Mouse (Mus musculus): ENCODE data around the gene Olfr694. TPM values are rescaled to one million over a fixed set of nuclear protein-coding genes. Genes with fewer than 3 reads are reported as not detected.

The Olfr694 gene
- polyA plus RNA-seq, 1 experiment from 2014 or later, result not detected

DNA sequence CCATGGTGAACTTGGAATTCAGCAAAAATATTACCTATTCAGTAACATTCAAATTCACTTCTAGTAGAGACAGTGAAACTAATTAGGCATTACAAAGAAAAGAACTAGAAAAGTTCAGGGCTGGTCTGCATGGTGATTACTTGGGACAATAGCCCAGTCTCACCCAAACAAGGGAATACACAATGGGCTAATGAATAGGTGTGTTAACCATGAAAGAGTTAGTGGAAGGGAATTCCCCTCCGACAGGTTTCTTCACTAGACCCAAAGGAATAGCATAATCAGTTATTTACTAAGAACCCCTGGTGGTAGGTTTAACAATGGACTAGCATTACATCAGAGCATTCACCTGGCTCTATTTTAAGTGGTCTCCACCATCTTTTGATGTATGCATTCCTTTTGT, 46.4 kb downstream of the Olfr694 start:
- WGBS, result 76% methylated on average over 1 of the region's 1 CpGs
- no peaks in the 10 kb centered on the region for H3K4me1 ChIP-seq (replicated peaks; ENCODE audit: insufficient read depth, low read length)

DNA sequence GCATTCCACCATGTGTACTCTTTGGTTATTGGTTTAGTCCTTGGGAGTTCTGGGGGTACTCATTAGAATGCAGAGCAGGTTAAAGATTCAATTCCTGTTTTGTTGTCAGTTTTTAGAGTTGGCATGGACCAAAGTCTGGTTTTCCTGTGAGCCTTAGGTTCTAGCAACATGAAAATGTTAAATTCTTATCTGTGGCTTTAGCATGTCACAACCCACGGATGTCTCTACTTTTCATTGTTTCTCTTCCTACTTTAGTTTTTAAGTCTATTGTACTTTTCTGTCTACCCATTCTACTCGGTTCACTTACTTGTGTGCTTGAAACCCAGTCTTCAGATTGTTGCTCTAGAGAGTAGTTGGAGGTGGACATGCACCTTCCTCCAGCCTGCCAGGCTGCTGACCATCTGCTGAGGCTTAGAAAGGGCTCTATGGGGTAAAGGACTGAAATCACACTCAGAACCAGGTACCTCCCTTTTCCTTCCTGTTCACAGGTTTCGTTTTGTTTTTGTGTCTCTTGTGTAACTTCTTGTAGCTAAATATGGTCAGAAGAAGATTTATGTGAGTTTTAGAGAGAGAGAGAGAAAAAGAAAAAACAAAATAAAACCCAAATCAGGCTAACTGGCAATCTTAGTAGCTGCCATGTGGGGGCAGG, 47.3 kb downstream of the Olfr694 start:
- no peaks in the 10 kb centered on the region for H3K36me3 ChIP-seq (ENCODE audit: insufficient read depth, low read length)
- no peak overlapping the region for H3K9ac ChIP-seq (ENCODE audit: low read depth, low read length)
- WGBS, result 64% methylated on average over 3 of the region's 3 CpGs
- H3K4me1 ChIP-seq (replicated peaks; ENCODE audit: insufficient read depth, low read length), result no peaks in the 10 kb centered on the region
- DNase-seq (ENCODE audit: low spot score) (no peak), ATAC-seq (replicated peaks; ENCODE audit: low FRiP score, low read depth) (no peak)
- no peaks in the 10 kb centered on the region for H3K9me3 ChIP-seq (replicated peaks; ENCODE audit: low read length)
- H3K4me2 ChIP-seq (ENCODE audit: low read length), result no peak overlapping the region
- no peak for TF ChIP-seq CTCF (IDR thresholded peaks at IDR 0.05; ENCODE audit: low read depth)
- no peak overlapping the region for H3K4me3 ChIP-seq (replicated peaks; ENCODE audit: low read depth, low read length)
- no peak overlapping the region for H3K27ac ChIP-seq
- no peaks in the 10 kb centered on the region for H3K27me3 ChIP-seq (ENCODE audit: insufficient read depth, low read length)

More for the DNA sequence above, 46.4 kb downstream of the Olfr694 start:
- Histone ChIP-seq H3K4me3 (replicated peaks; ENCODE audit: low read depth, low read length) (no peak overlapping the region), H3K27ac (no peak overlapping the region), H3K36me3 (ENCODE audit: insufficient read depth, low read length) (no peaks in the 10 kb centered on the region), H3K27me3 (ENCODE audit: insufficient read depth, low read length) (no peaks in the 10 kb centered on the region), H3K9ac (ENCODE audit: low read depth, low read length) (no peak overlapping the region), H3K4me2 (ENCODE audit: low read length) (no peak overlapping the region), H3K9me3 (replicated peaks; ENCODE audit: low read length) (no peaks in the 10 kb centered on the region)
- ATAC-seq (replicated peaks; ENCODE audit: low FRiP score, low read depth) (no peak), DNase-seq (ENCODE audit: low spot score) (no peak)
- TF ChIP-seq CTCF (IDR thresholded peaks at IDR 0.05; ENCODE audit: low read depth), result no peak

- 64% methylated on average over 1 of the region's 1 CpGs for WGBS
- no peak for TF ChIP-seq CTCF (IDR thresholded peaks at IDR 0.05; ENCODE audit: low read depth)
- Histone ChIP-seq H3K27ac (no peak overlapping the region), H3K4me2 (ENCODE audit: low read length) (no peak overlapping the region), H3K9ac (ENCODE audit: low read depth, low read length) (no peak overlapping the region), H3K27me3 (ENCODE audit: insufficient read depth, low read length) (no peaks in the 10 kb centered on the region), H3K4me1 (replicated peaks; ENCODE audit: insufficient read depth, low read length) (no peaks in the 10 kb centered on the region), H3K36me3 (ENCODE audit: insufficient read depth, low read length) (no peaks in the 10 kb centered on the region), H3K9me3 (replicated peaks; ENCODE audit: low read length) (no peaks in the 10 kb centered on the region), H3K4me3 (replicated peaks; ENCODE audit: low read depth, low read length) (no peak overlapping the region)
- ATAC-seq (replicated peaks; ENCODE audit: low FRiP score, low read depth), result no peak
- no peak for DNase-seq (ENCODE audit: low spot score)
Measured at GRCm38 (mm10) chr7:106640839-106641238, 50.8 kb downstream of the Olfr694 start.

- Histone ChIP-seq H3K9me3 (replicated peaks; ENCODE audit: low read length) (no peaks in the 10 kb centered on the region), H3K27me3 (ENCODE audit: insufficient read depth, low read length) (no peaks in the 10 kb centered on the region), H3K4me1 (replicated peaks; ENCODE audit: insufficient read depth, low read length) (no peaks in the 10 kb centered on the region), H3K27ac (no peak overlapping the region), H3K4me2 (ENCODE audit: low read length) (no peak overlapping the region), H3K36me3 (ENCODE audit: insufficient read depth, low read length) (no peaks in the 10 kb centered on the region), H3K9ac (ENCODE audit: low read depth, low read length) (no peak overlapping the region), H3K4me3 (replicated peaks; ENCODE audit: low read depth, low read length) (no peak overlapping the region)
- no peak for DNase-seq (ENCODE audit: low spot score)
- no peak for ATAC-seq (replicated peaks; ENCODE audit: low FRiP score, low read depth)
- no peak for TF ChIP-seq CTCF (IDR thresholded peaks at IDR 0.05; ENCODE audit: low read depth)
- 82% methylated on average over 4 of the region's 4 CpGs for WGBS
Measured at GRCm38 (mm10) chr7:106635560-106635959, 56.1 kb downstream of the Olfr694 start.

Other genes starting within 250 kb of the Olfr694 start
- gene Olfr693, start 11.2 kb downstream of the Olfr694 start, polyA plus RNA-seq (2015; fragmentation: Nextera tagmentation; extraction: Ambion mirVana), result not detected in 2 replicates
- gene Olfr695, start 24.6 kb upstream of the Olfr694 start, polyA plus RNA-seq (2015; fragmentation: Nextera tagmentation; extraction: Ambion mirVana), result not detected in 2 replicates
- not detected in 2 replicates for gene Olfr697, start 50.6 kb upstream of the Olfr694 start, polyA plus RNA-seq (2015; fragmentation: Nextera tagmentation; extraction: Ambion mirVana)
- not detected in 2 replicates for gene Olfr698, start 63.6 kb upstream of the Olfr694 start, polyA plus RNA-seq (2015; fragmentation: Nextera tagmentation; extraction: Ambion mirVana)
- not detected in 2 replicates for gene Olfr699, start 101.4 kb upstream of the Olfr694 start, polyA plus RNA-seq (2015; fragmentation: Nextera tagmentation; extraction: Ambion mirVana)
- not detected in 2 replicates for gene Olfr700, start 117.0 kb upstream of the Olfr694 start, polyA plus RNA-seq (2015; fragmentation: Nextera tagmentation; extraction: Ambion mirVana)
- gene Olfr701, start 122.3 kb upstream of the Olfr694 start, polyA plus RNA-seq (2015; fragmentation: Nextera tagmentation; extraction: Ambion mirVana), result not detected in 2 replicates
- gene Olfr702, start 142.1 kb upstream of the Olfr694 start, polyA plus RNA-seq (2015; fragmentation: Nextera tagmentation; extraction: Ambion mirVana), result not detected in 2 replicates
- gene Olfr703, start 151.5 kb upstream of the Olfr694 start, polyA plus RNA-seq (2015; fragmentation: Nextera tagmentation; extraction: Ambion mirVana), result not detected in 2 replicates
- not detected in 2 replicates for gene Olfr704, start 171.4 kb upstream of the Olfr694 start, polyA plus RNA-seq (2015; fragmentation: Nextera tagmentation; extraction: Ambion mirVana)
- gene Olfr705, start 185.1 kb upstream of the Olfr694 start, polyA plus RNA-seq (2015; fragmentation: Nextera tagmentation; extraction: Ambion mirVana), result not detected in 2 replicates
- gene Olfr706, start 196.3 kb upstream of the Olfr694 start, polyA plus RNA-seq (2015; fragmentation: Nextera tagmentation; extraction: Ambion mirVana), result not detected in 2 replicates
- gene Olfr707, start 209.4 kb upstream of the Olfr694 start, polyA plus RNA-seq (2015; fragmentation: Nextera tagmentation; extraction: Ambion mirVana), result not detected in 2 replicates
- not detected in 2 replicates for gene Olfr1532-ps1, start 216.2 kb upstream of the Olfr694 start, polyA plus RNA-seq (2015; fragmentation: Nextera tagmentation; extraction: Ambion mirVana)
- not detected in 2 replicates for gene Olfr709-ps1, start 240.4 kb upstream of the Olfr694 start, polyA plus RNA-seq (2015; fragmentation: Nextera tagmentation; extraction: Ambion mirVana)

Measured in kidney, postnatal 0 days (tissue).